Mouse (Mus musculus): ENCODE measurements at regions not wholly inside any gene's neighbourhood (a gene's known extent, or its start where the extent isn't known, plus 50 kb on each side); places are given as distances from the start of the nearest gene placed in this dataset.

DNA sequence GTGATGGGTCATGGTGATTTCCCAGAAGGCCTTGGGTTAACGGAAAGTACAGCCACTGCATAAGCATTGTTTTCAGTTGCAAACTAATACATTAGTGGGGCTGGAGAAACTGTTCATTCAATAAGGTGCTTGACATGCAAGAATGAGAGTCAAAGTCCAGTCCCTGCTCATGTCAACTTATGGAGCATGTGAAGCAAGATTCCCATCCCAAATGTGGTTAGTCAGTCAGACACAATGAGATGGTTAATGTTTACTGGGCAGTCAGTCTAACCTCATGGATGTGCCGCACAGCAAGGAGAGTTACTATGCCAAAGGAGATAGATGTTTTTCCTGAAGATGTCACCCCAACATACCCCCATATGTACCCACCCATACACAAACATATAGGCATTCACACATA lies 993.8 kb upstream of the Jmjd1c start:
- no peak for DNase-seq

DNA sequence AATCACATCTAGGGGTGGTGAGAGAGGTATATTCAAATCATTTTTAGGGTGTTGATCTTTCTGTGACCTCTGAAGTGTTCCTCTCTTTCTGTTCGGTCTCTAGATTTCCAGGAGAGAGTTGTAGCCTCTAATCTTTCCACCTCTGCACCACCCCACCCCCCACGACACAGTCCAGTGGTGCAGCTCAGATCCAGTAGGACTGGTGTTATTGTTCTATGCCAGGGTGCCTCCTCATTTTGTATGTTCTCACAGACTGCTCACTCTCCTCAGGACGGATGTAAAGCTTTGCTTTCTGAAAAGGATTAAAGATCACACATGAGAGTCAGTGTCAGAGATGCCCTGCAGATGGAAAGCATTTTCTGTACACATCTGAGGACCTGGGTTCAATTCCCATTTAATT lies 964.6 kb upstream of the Jmjd1c start:
- no peak for DNase-seq

DNA sequence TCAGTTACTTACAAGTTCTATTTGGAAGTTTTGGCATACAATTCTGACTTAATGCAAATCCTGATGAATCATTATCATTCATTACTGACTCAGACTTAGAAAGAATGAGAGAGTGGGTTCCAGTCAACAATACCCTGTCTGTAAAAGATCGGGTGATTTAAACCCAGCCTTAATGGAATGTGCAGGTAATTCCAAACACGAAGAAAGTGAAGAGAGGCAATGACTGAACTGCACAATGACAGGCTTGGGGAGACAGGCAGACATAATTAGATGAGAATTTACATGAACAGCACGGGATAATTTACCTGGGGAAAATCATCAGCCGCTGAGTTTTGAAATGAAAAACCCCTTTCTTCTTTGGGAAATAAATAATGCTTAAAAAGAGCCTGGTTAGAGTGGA lies 963.9 kb upstream of the Jmjd1c start:
- DNase-seq = no peak

DNA sequence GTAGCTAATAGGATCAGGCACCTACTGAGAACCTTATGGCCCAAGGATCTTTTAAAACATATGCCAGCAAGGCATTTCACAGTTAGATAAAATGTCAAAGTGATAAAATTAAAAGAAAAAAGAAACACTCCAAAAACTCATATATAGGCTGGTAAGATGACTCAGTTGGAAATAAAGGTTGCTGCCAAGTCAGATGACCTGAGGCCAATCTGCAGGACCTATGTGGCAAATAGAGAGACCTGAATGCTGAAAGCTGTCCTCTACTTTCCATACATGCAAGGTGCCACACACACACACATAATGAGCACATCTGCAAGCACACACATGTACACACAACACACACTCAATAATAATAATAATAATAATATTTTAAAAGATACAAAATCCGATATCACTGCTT lies 953.5 kb upstream of the Jmjd1c start:
- DNase-seq = no peak

DNA sequence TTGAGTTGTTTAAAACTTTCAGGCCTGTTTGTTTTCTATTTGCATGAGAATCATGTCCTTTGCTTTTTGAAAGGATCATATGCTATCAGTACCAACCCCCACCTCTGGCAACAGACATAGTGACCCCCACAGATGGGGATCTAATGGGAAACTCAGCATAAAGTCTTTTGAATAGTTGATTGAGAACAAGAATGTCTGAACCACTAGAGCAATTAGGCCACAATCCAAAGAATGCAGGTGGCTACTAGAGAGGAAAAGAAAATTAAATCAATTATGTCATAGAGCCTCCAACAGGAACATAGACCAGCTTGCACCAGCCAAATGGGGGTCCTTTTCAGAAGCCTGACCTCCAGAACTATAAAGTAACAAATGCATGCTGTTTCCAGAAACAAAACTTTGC lies 953.0 kb upstream of the Jmjd1c start:
- no peak for DNase-seq

DNA sequence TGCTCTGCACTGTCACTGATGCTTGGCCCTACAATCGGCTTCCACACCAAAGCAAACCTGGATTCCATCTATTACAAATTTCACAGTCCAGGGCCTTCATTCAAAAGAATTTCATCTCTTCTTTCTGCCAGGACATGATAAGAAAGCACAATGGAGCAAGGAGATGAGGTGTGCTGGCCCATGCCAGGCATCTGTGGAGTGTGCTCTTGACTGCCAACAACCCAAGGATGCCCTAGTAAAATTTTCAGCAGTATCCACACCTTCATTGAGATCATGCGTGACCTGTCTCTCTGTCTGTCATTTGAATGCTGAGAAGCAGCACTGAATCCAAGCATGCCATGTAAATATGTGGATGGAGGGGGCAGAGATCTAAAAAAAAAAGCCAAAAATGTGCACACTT lies 945.0 kb upstream of the Jmjd1c start:
- DNase-seq = no peak

DNA sequence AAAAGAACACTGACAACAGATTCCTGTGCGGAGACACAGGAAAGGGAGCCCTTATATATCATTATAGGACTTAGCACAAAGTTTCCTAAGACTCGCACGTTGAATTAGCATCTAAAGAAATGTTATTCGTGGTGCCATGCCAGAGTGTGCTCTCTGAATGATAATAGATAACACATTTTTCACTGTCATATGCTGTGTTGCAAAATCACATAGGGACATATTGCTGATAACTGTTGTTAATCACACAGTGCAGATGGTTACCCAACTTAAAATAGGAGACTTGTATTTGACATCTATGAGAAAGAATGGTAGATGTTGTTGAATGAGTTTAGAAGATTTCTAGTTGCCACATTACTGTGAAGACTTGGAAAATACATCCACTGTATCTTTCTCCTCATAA lies 943.1 kb upstream of the Jmjd1c start:
- no peak for DNase-seq

DNA sequence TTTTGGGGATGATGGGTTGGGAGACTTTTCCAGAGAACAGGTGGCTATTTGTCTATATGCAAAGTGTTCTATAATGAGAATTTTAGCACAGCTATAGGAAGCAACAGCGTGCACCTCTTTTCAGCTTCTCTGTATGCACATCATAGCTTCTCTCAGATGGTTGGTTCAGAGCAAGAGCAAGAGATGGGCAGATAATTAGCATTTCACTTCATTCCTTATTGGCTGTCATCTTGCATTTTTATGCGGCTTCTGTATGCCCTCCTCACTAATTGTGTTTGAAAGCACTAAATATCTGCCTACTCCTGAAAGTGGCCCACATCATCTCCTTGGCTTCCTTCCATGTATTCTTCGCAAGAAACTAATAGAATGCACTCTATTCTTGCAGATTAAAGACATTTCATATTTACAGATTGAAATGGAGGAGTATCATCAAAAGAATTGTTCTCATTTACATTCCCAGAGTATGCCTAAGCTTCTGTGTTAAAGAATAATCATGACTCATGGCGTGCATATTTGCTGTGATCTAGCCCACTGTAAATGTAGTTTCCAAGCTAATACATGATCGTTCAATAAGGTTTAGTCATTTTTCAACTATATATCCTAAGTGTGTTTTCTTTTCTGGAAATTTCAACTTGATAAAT lies 934.9 kb upstream of the Jmjd1c start:
- no peak for DNase-seq

DNA sequence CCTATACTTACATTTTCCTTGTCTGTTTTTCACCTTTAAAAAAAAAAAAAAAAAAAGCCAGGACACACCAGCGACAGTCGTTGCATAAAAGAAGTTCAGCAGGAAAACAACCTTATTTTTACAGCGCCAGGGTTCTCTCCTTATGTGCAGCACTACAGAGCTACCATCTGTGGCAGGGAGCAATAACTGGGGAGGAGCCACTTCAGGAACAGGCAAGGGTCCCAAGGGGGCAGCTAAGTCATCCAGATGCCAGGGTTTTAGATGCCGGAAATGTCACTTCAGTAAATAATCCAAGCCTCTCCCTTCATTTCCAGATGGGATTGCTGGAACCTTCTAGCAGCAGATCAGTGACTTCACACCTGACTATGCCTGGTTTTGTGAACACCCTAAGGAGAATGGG lies 923.1 kb upstream of the Jmjd1c start:
- no peak for DNase-seq

DNA sequence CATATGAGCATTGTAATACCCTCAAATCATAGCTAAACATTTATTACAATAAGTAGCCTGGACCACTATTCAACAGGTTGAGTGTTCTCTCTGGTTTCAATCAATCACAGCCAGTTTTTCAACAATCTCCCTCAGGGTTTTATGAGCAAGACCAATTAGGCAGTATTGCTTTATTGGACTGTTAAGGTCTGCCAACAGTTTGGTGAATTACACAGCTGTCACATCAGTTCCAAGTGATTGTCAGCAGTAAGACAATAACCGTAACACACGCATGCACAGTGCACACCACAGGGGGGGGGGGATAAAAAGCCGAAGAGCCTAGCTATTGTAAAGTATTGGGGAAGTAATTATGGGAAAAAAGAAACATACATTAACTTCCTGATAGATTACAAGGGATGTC lies 918.6 kb upstream of the Jmjd1c start:
- DNase-seq = no peak

DNA sequence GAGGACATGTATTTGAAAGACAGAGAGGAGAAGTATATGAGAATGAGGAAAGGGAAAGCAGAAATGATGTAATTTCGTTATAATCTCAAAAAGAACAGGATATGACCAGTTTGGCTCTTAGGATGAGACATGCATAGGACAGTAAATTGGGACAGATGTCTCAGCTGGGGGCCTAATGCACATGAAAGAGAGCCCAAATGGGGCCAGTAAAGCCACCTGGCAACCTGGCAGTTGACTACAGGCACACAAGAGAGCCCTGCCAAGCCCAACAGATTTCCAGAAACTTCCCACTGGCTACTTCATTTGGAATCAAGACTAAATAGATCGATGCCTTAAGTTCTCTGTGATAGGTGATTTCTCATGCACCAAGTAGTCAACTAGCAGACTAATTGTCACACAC lies 914.7 kb upstream of the Jmjd1c start:
- no peak for DNase-seq

DNA sequence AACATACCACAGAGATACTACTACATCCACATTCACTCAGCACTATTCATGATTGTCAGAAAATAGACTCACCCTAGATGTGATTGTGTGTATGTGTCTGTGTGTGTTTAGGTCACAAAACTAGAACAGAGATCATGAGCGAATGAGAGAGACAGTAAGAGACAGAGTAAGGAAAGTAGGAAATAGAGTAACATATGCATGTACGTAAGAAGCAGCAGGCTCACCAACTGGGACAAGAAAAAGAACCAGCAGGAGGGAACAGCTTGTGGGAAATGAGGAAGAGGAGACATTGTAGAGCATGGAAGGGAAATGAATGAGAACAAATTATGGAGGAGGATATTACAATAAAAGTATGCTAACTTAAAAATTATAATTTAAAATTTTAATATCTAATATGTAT lies 912.9 kb upstream of the Jmjd1c start:
- no peak for DNase-seq

DNA sequence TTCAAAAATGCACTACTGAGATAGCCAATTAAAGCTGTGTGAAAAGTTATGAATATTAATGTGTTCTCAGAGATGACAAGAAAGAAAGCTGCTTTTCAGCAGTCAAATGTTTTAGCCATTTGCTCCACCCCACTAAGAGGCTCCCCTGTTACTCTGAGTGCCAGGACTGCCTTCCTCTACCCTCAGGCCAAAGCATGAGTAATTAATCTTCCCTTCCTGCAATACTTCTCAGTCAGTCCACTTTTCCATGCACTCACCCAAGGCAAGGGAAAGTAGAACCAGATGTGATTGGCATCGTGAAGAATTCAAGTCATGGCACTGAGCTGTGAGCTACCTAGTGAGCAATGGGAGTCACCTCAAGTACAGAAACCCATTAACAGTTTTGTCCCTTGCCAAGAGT lies 908.9 kb upstream of the Jmjd1c start:
- no peak for DNase-seq

DNA sequence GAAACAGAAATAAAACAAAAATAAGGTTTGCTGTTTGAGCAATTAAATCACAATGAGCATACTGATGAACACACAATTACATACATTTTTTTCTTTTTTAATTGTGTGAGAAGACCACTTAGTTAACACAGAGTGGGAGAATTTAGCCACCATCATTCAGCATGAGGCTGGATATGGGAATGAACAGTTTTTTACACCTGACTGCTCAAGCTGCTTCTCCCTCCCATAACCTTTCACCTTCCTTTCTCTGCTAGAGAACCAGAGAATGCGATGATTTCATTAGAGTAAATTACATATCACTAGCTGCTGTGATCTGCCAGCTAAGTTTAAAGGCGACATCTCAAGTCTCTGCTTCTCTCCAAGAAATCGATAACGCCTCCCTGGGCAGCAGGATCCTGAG lies 894.8 kb upstream of the Jmjd1c start:
- no peak for DNase-seq

DNA sequence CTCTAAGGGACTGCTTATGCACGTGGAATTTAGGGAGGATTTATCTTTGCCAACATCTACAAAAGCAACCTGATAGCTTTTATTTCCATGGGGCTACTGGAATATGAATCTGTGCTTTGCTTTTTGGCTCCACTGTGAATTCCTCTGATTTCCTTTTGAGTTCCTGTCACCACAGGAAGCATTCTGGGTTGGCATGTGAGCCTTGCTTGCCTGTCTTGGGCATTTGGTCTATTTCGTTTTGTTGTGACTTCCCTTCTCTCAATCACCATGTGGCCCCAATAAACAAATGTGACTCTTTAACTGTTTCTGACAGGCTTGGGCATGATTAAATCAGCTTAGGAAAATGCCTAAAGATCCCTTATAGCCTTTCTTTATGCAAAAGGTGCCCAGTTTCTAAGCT lies 867.8 kb upstream of the Jmjd1c start:
- no peak for DNase-seq

DNA sequence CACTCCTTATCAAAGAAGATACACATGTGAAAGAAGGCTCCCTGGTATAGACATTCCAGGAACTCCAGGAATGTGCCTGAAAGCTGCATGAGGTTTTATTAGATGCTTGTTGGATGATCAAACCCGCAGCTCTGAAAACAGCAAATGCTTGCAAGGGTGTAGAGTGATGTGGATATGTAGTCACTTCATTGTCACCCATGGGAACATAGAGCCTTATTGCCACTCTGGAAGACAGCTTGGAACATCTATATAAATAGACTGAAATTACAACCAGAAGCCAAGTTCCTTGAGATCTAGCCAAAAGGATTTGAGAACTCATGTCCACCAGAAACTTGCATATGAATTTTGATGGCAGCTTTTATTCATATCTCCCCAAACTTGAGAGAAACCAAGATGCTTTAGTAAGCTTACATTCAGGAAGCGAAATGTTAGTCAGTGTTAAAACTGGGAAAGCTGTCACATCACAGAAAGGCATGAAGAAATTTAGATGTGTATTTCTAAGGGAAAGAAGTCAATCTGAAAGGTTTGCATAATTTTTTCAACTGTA lies 861.5 kb upstream of the Jmjd1c start:
- DNase-seq = no peak

DNA sequence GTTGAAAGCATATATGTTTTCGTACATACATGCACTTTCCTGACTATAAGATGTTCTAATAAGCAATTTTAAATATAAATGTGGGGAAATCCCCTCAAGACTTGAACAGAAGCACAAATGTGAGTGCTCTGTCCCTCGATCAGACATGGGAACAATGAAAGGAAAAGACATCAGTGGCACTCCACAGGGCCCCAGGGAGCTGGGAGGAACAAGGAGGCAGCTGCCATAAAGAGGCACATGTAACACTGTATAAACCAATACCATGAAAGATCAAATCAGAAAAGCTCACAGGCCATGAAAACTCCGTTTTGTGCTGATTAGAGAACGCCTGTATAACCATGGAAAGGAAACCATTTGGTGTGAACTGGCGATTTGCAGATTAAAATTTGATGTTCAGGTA lies 839.5 kb upstream of the Jmjd1c start:
- DNase-seq = no peak

DNA sequence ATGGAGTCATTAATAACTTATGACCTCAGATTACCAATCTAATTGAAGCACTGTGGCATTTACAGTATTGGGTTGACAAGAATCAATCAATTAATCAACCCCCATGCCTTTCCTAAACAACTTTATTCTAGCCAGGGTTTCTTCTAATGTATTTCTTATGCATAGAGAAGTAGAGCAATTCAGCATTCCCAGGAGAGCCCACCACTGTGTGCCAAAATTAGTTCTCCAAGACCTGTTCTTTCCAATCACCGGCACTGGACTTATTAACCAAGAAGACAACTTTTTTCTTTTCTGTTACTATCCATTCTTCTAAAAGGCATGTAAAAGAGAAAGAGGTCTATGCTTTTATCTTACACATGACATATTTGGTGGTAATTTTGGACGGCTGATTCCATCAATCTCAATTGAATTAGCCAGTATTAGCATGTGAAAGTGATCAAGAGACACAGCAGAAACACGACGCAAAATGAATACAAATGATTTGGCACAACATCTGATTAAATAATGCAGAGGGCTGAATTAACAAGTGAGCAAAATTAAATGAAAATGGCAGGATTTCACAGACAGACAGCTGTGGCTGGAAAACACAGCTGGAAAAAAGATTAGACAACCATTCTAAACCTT lies 825.2 kb upstream of the Jmjd1c start:
- DNase-seq = no peak

DNA sequence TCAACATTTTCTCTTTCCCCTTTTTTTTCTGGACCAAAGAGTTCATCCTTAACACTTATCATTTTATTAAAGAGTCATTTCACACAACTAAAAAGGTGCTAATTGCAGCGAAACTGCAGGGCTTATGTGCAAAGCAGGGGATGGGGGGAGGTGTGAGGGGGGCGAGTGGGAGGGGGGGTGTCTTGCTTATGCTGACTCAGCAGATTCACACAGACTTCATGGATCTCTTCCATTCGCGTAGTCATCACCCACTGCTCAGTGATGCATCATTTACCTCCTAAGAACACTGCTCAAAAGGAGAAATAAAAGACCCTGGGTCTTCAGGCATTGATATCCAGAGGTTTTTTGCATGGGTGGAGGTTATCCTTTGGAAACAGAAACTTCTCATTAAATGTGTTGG lies 800.3 kb upstream of the Jmjd1c start:
- no peak for DNase-seq

DNA sequence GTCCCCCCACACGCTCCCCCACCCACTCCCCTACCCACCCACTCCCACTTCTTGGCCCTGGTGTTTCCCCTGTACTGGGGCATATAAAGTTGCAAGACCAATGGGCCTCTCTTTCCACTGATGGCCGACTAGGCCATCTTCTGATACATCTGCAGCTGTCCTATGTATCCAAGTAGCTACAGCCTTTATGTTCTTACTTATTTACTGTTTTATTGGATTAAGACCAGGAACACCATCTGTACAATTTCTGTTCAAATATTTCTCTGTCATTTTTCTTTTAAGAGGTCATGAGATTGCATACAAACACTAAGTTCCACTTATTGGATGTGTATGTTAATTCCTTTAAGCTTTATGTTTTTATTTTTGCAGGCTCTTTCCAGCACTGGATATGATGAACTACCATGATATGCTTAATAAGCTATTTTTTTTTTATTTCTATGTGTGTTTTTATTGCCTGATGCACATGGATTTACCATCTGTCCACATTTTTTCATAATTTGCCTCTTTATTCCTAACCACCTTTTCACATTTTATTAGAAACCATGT lies 792.6 kb upstream of the Jmjd1c start:
- no peak for DNase-seq

DNA sequence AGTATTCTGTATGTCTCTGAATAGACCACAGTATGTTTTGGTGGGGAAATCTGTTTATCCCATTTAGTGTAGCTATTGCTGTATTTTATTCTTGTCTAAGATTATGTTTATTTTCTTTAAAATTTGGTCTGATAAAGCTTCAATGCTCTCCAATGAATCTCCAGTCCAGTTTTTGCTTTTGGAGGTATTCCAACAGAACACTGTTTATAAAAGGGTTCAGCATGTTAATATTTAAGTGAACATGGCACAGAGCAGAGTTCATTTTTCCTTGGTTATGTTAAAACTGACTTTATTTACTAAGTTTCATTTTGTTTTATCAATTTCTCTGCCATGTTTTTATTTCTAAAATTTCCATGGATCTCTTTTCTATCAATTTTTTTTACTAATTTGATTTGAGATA lies 791.0 kb upstream of the Jmjd1c start:
- no peak for DNase-seq

DNA sequence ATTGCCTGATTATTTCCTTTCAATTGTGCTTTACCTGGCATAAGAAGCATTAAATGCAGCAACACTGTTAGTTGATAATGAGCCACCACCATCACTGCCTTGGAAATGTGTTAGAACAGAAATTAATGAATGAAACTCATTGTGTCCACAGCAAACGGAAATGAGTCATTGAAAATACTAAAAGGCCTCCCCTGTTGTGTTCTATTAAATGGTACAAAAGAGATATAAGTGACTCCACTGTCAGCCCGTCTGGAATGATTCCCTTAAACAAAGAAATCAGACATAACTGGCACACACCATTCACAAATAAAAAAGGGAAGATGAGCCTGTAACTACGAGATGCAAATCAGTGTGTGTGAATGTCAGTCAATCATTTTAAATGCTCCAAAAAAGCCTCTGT lies 764.8 kb upstream of the Jmjd1c start:
- DNase-seq = no peak

DNA sequence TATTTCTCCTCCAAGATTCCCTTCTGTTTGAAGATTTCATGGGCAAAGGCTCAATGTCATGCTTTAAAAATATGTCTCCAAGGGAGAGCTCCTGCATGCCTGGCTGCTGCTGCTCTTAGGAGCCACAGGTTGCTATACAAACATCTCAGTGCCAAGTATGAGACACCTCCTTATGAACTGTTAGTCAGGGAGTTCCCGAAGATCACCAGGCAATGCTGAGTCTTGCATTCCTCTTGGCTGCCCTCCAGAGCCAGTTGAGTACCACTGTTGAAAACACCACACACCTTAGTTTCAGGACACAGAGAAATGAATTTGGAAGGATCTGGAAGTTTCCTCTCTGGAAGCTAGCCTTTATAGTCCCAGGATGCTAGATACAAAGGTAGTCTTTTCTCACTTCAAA lies 757.9 kb upstream of the Jmjd1c start:
- no peak for DNase-seq

DNA sequence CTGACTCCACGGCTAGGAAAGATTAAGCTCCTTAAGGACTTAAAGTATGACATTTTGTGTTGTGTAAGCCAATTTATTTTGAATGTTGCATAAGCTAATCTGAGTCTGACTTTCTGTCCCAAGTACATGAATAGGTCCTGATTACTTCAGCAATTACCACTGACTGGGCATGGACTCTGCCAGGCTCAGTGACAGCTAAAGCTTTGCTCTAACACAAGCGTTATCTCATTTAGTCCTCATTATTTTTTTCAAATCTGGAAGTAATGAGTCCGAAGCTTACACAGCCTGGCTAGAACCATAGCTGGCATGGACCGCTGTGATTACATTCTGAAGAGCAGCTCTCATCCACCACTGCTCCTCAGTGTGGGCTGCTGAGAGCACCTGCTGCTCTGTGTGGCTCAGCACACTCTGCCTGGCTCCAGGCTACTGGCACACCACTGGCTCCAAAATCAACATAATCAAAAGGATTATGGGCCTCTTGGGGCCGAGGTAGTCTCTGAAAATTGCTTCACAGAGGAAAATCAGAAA lies 753.0 kb upstream of the Jmjd1c start:
- DNase-seq = no peak

DNA sequence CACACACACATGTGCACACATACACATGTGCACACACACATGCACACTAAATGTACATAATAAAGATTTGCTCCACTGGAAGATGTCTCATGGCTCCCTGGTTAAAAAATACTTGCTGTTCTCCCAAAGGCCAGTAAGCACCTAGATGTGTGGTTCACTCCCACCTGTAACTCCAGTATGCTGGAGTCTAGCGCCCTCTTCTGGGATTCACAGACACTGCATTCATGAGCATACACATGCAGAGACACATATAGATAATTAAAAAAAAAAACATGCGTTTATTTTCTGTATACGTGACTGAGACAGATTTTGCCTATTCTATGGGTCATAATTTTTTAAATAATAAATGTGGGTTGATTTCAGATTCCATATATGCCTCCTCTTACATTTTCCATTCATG lies 747.5 kb upstream of the Jmjd1c start:
- DNase-seq = no peak
